Mouse (Mus musculus) intestine, embryonic 14.5 days (tissue): ENCODE data around the gene Ell2. TPM values are rescaled to one million over a fixed set of nuclear protein-coding genes. Genes with fewer than 3 reads are reported as not detected.

ENCODE experiments used
- ATAC-seq: fragments of 200-750 bp; cut with Nextera tagmentation; replicated peaks from 2 replicates; pipeline ENCODE4 v1.8.0; 2017; ENCODE audit warnings: low read depth, moderate number of reproducible peaks, moderate TSS enrichment, moderate library complexity; ENCODE audit not compliant: low FRiP score, low TSS enrichment
- DNase-seq: peaks from one replicate; pipeline ENCODE4 v3.0.0-alpha.2; 2018; ENCODE audit warnings: low spot score
- H3K27ac ChIP-seq: fragments of 300-500 bp; sonication (generic); 2 replicates; pipeline ENCODE4 v1.5.1; 2014; ENCODE audit warnings: low read depth, mild to moderate bottlenecking, control low read depth
- H3K27me3 ChIP-seq: fragments of 300-500 bp; sonication (generic); replicated peaks from 2 replicates; pipeline ENCODE4 v1.6.1; 2014; ENCODE audit warnings: low read length, control low read depth; ENCODE audit not compliant: control insufficient read depth, insufficient read depth
- H3K36me3 ChIP-seq: fragments of 300-500 bp; sonication (generic); 2 replicates; pipeline ENCODE4 v1.6.1; 2014; ENCODE audit warnings: low read length, control low read depth; ENCODE audit not compliant: control insufficient read depth, insufficient read depth
- H3K4me1 ChIP-seq: fragments of 300-500 bp; sonication (generic); replicated peaks from 2 replicates; pipeline ENCODE4 v1.6.1; 2014; ENCODE audit warnings: low read length, control low read depth, mixed read lengths; ENCODE audit not compliant: control insufficient read depth, insufficient read depth
- H3K4me2 ChIP-seq: fragments of 300-500 bp; sonication (generic); 2 replicates; pipeline ENCODE4 v1.6.1; 2014; ENCODE audit warnings: low read length
- H3K4me3 ChIP-seq: fragments of 300-500 bp; sonication (generic); 2 replicates; pipeline ENCODE4 v1.5.1; 2014; ENCODE audit warnings: low read depth, low read length, control low read depth, mixed read lengths
- H3K9ac ChIP-seq: fragments of 300-500 bp; sonication (generic); 2 replicates; pipeline ENCODE4 v1.6.1; 2014; ENCODE audit warnings: mild to moderate bottlenecking, low read length
- H3K9me3 ChIP-seq: fragments of 300-500 bp; sonication (generic); 2 replicates; pipeline ENCODE4 v1.6.1; 2016; ENCODE audit warnings: low read length, control low read depth; ENCODE audit not compliant: control insufficient read depth
- WGBS: fragments of 180-500 bp; shearing (Covaris S2); extraction: QIAGEN DNeasy Blood & Tissue Kit; methylation state at CpG from one replicate; pipeline ENCODE4 v1.1.7; 2014; 5-methylcytosine and 5-hydroxymethylcytosine counted together
- polyA plus RNA-seq: library from polyadenylated mRNA; unstranded; fragments of >200 nt; fragmentation: Nextera tagmentation; extraction: Ambion mirVana; gene quantifications from 2 replicates; pipeline ENCODE4 v1.2.1, GENCODE M21; 2014

The Ell2 gene
- 2.6 and 3.0 TPM in 2 replicates for polyA plus RNA-seq

DNA sequence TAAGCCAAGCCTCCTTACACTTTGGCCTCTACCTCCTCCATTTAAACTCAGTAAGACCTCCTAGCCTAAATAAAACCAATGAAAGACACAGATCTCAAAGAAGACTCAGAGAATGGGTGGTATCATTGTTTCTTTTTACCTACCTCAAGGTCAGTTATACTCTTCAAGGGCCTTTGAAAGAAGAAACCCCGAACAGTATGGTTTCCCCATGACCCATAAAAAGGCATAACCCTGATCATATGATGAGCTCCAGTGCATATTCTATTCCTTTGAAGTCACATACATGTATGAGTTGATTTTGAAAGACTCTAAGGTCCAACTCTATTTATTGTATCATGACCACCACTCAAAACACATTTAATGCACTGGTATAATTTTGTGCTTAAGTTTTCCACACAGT lies at the start of gene Ell2:
TSS of gene Ell2 (plus strand) at position 301 of the 400 bp plus-strand sequence.
- 96% methylated on average over 1 of the region's 1 CpGs for WGBS
- no peaks in the 10 kb centered on the region for H3K36me3 ChIP-seq
- peak within 1 kb of the TSS; percentile 67 for H3K4me3 ChIP-seq
- H3K27ac ChIP-seq, result peak within 1 kb of the TSS; percentile 73
- peak within 1 kb of the TSS; percentile 71 for H3K9ac ChIP-seq
- ATAC-seq (no peak), DNase-seq (no peak)
- peak within 1 kb of the TSS; percentile 66 for H3K4me2 ChIP-seq
- no peaks in the 10 kb centered on the region for H3K27me3 ChIP-seq
- H3K4me1 ChIP-seq, result no peaks in the 10 kb centered on the region; the same call in 1 of the 2 replicates
- no peaks in the 10 kb centered on the region for H3K9me3 ChIP-seq

GRCm38 (mm10) chr13:75685438-75685837 lies 21.1 kb upstream of the Ell2 start:
- no peak overlapping the region for H3K9ac ChIP-seq
- no peaks in the 10 kb centered on the region for H3K27me3 ChIP-seq
- DNase-seq (no peak), ATAC-seq (no peak)
- WGBS, result 40% methylated on average over 3 of the region's 3 CpGs
- H3K4me2 ChIP-seq, result no peak overlapping the region
- H3K4me3 ChIP-seq, result no peak overlapping the region
- H3K27ac ChIP-seq, result no peak overlapping the region
- H3K4me1 ChIP-seq, result no peaks in the 10 kb centered on the region
- H3K9me3 ChIP-seq, result no peaks in the 10 kb centered on the region
- H3K36me3 ChIP-seq, result no peaks in the 10 kb centered on the region

- ATAC-seq, result no peak
Observed at GRCm38 (mm10) chr13:75686995-75687394, 19.6 kb upstream of the Ell2 start.

DNA sequence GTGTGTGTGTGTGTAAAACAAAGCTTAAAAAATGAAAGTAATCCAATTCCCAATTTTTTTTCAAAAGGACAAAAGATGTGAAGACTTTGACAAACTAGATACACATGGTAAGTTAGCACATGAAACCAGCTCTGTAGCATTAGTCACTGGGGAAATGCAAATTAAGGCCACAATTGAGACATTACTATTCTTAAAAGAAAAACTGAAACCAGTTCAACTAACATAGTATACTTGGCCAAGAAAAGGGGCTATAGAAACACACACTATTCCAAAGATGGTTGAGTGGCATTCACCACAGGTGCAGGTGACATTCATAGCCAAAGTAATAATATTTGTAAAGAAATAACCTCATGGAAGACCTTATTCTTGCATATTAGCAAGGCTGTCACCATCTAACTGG lies 14.9 kb upstream of the Ell2 start:
- ATAC-seq, result no peak
- H3K4me3 ChIP-seq, result no peak overlapping the region
- DNase-seq, result no peak
- no peaks in the 10 kb centered on the region for H3K36me3 ChIP-seq
- H3K9ac ChIP-seq, result no peak overlapping the region
- H3K27ac ChIP-seq, result no peak overlapping the region
- H3K9me3 ChIP-seq, result no peaks in the 10 kb centered on the region
- no peak overlapping the region for H3K4me2 ChIP-seq
- H3K4me1 ChIP-seq, result no peaks in the 10 kb centered on the region
- no peaks in the 10 kb centered on the region for H3K27me3 ChIP-seq

More at GRCm38 (mm10) chr13:75686995-75687394, 19.6 kb upstream of the Ell2 start:
- Histone ChIP-seq H3K36me3 (no peaks in the 10 kb centered on the region), H3K4me1 (no peaks in the 10 kb centered on the region), H3K4me2 (no peak overlapping the region), H3K9ac (no peak overlapping the region), H3K9me3 (no peaks in the 10 kb centered on the region), H3K27ac (no peak overlapping the region), H3K4me3 (no peak overlapping the region), H3K27me3 (no peaks in the 10 kb centered on the region)
- WGBS, result 85% methylated on average over 4 of the region's 4 CpGs
- DNase-seq, result no peak

GRCm38 (mm10) chr13:75693081-75693480 lies 13.5 kb upstream of the Ell2 start:
- no peaks in the 10 kb centered on the region for H3K27me3 ChIP-seq
- ATAC-seq (no peak), DNase-seq (no peak)
- H3K4me2 ChIP-seq, result no peak overlapping the region
- H3K4me3 ChIP-seq, result no peak overlapping the region
- no peaks in the 10 kb centered on the region for H3K36me3 ChIP-seq
- H3K9ac ChIP-seq, result no peak overlapping the region
- no peaks in the 10 kb centered on the region for H3K9me3 ChIP-seq
- no peak overlapping the region for H3K27ac ChIP-seq
- H3K4me1 ChIP-seq, result no peaks in the 10 kb centered on the region

DNA sequence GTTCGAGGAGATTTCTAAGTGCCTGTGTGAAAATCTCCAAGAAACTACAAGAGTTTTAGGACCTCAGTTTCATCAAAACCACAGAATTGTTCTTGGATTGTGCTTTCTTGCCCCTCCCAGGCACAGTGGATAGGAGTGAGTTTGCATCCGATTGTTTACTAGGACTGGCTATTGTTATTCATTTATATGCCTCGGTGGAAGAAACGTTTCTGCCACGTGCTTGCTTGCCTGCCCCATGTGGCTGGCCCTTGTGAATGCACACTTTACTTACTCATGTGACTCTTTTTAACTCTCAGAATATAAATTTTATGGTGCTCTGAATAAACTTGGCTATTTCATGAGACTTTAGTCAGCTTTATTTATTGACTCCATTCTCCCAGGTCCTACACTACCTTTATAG lies 3.7 kb upstream of the Ell2 start:
- no peaks in the 10 kb centered on the region for H3K9me3 ChIP-seq
- ATAC-seq (no peak), DNase-seq (no peak)
- no peaks in the 10 kb centered on the region for H3K4me1 ChIP-seq
- H3K27ac ChIP-seq, result no peak overlapping the region
- H3K36me3 ChIP-seq, result no peaks in the 10 kb centered on the region
- no peak overlapping the region for H3K4me2 ChIP-seq
- no peak overlapping the region for H3K9ac ChIP-seq
- 52% methylated on average over 5 of the region's 5 CpGs for WGBS
- no peaks in the 10 kb centered on the region for H3K27me3 ChIP-seq
- no peak overlapping the region for H3K4me3 ChIP-seq

DNA sequence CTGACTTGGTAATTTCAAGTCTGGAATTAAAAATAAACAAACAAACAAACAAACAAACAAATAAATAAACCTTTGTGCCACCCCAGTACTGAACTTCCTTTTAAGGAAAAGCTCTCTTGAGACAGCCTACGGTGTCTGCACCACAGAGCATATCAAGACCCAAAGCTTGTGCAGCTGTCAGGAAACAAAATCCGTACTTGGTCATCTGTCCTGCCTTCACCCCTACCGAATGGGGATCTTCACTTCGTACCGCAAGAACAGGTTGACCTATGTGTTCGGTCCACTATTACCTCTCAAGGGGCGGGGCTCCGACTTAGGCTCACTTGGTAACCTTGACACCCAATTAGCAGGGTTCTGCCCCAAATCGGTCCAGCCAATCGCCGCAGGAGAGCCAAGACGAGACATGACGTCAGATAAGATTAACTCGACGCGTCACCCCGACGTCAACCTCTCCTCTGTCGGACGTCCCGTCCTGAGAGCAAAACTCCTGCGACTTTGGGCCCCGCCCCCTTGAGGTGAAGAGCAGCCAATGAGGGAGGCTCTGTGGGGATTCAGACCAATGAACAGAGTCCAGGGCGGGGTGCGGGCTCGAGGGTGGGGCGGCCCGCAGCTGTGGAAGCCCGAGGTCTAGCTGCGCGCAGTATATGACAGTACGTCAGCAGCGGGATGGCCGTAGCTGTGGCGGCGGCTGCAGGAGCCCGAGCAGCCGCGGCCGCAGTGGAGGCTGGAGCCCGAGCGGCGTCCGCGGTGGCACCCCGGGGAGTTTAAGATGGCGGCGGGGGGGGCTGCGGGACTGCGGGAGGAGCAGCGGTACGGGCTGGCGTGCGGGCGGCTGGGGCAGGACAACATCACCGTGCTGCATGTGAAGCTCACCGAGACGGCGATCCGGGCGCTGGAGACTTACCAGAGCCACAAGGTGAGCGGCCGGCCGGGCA lies 592 bp downstream of the Ell2 start:
- H3K27me3 ChIP-seq, result no peaks in the 10 kb centered on the region
- H3K27ac ChIP-seq, result peak overlapping the region; percentile 73
- ATAC-seq (peak; percentile 100), DNase-seq (peak; percentile 92)
- H3K4me2 ChIP-seq, result peak overlapping the region; percentile 66
- no peaks in the 10 kb centered on the region for H3K36me3 ChIP-seq
- WGBS, result 7% methylated on average over 64 of the region's 64 CpGs
- H3K4me1 ChIP-seq, result no peaks in the 10 kb centered on the region; the same call in 1 of the 2 replicates
- H3K4me3 ChIP-seq, result peak overlapping the region; percentile 67
- peak overlapping the region; percentile 71 for H3K9ac ChIP-seq
- H3K9me3 ChIP-seq, result no peaks in the 10 kb centered on the region

DNA sequence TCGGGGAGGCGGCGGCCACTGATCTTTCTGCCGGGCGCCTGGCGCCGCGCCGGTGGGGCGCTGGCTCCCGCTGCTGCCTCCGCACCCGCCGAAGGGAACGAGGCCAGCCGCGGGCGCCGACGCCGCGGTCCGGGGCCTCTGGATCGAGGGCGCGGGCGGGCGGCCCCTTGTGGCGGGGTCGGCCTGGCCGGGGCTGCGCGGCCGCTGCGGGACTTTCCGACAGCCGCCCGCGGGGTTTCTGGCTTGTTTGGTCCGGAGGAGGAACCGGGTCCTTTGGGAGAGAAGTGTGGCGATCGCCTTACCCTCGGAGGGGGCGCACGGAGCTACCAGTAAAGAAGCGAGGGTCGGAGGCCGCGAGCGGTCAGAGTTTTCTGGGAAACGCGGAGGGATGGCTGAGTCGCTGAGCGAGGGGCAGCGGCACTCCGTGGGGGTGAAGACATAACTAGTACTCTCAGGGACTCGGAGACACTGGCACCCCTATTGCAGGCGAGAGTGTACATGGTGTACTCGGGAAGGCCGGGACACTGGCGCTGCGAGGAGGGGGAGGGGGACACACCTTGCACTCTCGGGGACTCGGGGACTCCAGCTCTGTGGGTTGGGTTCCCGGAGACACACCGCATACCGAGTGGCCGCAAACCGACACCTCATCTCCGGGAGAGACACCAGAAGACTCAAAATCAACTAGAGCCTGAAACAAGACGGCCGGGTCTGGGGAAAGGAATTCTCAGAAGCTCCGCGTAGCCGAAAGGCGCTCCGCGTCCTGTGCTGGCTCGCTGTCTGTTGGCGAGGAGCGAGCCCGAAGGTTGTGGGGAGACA lies 1.5 kb downstream of the Ell2 start:
- DNase-seq (peak; percentile 85), ATAC-seq (peak; percentile 71)
- Histone ChIP-seq H3K9ac (peak overlapping the region; percentile 71), H3K9me3 (no peaks in the 10 kb centered on the region), H3K36me3 (no peaks in the 10 kb centered on the region), H3K4me3 (peak overlapping the region; percentile 67), H3K27ac (peak overlapping the region; percentile 73), H3K4me1 (no peaks in the 10 kb centered on the region; the same call in 1 of the 2 replicates), H3K4me2 (peak overlapping the region; percentile 66), H3K27me3 (no peaks in the 10 kb centered on the region)
- under 1% methylated on average over 80 of the region's 83 CpGs for WGBS
